Mouse (Mus musculus) thymus, adult 2 months (tissue): ENCODE results near the gene Gm20696. TPM values are rescaled to one million over a fixed set of nuclear protein-coding genes. Genes with fewer than 3 reads are reported as not detected.
A peak's percentile ranks its signal among the peaks of the same experiment; 100 is the strongest.

Experiments used
- DNase-seq: peaks from one replicate; pipeline ENCODE4 v3.0.0; 2021
- H3K27ac ChIP-seq: fragments of 200-500 bp; 2 replicates; pipeline ENCODE4 v1.5.1; 2012; ENCODE audit warnings: low read length, control low read depth; ENCODE audit not compliant: control insufficient read depth, insufficient read depth
- H3K27me3 ChIP-seq: fragments of 200-500 bp; 2 replicates; pipeline ENCODE4 v1.6.1; 2012; ENCODE audit warnings: mild to moderate bottlenecking, low read length, moderate library complexity, mixed read lengths; ENCODE audit not compliant: control insufficient read depth, insufficient read depth
- H3K36me3 ChIP-seq: fragments of 200-500 bp; 2 replicates; pipeline ENCODE4 v1.6.1; 2012; ENCODE audit warnings: mild to moderate bottlenecking, low read length, moderate library complexity; ENCODE audit not compliant: control insufficient read depth, insufficient read depth
- H3K4me1 ChIP-seq: fragments of 200-500 bp; replicated peaks from 2 replicates; pipeline ENCODE4 v1.6.1; 2012; ENCODE audit warnings: low read length; ENCODE audit not compliant: control insufficient read depth, insufficient read depth
- H3K4me3 ChIP-seq: fragments of 200-500 bp; 2 replicates; pipeline ENCODE4 v1.5.1; 2012; ENCODE audit warnings: mild to moderate bottlenecking, low read length, control low read depth, moderate library complexity; ENCODE audit not compliant: control insufficient read depth, insufficient read depth
- CTCF ChIP-seq: fragments of 200-500 bp; IDR thresholded peaks from 2 replicates; pipeline ENCODE4 v1.5.1; 2012; ENCODE audit warnings: mild to moderate bottlenecking, control low read depth, low read length, moderate library complexity, borderline replicate concordance; ENCODE audit not compliant: control insufficient read depth, poor library complexity, insufficient read depth; ENCODE audit errors: extremely low read depth
- POLR2A ChIP-seq: fragments of 200-500 bp; IDR thresholded peaks from 2 replicates; pipeline ENCODE4 v1.6.1; 2012; ENCODE audit warnings: mild to moderate bottlenecking, low read length, control low read depth, moderate library complexity; ENCODE audit not compliant: control insufficient read depth, poor library complexity, insufficient read depth; ENCODE audit errors: extremely low read depth
- WGBS: fragments of 180-500 bp; shearing (Covaris S2); methylation state at CpG from one replicate; pipeline ENCODE4 v1.1.7; 2018; 5-methylcytosine and 5-hydroxymethylcytosine counted together
- polyA plus RNA-seq: library from polyadenylated mRNA; depleted of rRNA; stranded (reverse); fragments of >200 nt; gene quantifications from 2 replicates; pipeline ENCODE4 v1.2.3, GENCODE M21; 2012

Gm20696 gene
- polyA plus RNA-seq, 1 experiment: 3.3 TPM

DNA sequence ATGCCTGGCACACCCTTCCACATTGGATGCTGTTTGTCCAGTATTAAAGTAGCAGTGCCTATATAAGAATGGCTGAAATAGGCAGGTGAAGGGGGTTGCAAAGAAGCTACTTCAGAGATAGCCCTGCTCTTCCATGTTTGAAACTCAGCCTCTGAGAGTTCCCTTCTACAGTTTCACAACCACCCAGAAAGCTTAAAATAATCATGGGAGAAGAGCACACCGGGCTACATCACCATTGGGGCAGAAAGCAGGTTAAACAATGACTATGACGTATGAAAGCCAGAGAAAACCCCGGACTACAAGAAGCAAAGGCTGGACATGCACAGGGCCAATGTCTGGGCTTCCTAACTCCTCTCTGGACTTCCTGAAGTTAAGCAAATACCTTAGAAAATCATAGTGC, 394.4 kb downstream of the Gm20696 start:
- TF ChIP-seq CTCF (no peak), POLR2A (no peak)

DNA sequence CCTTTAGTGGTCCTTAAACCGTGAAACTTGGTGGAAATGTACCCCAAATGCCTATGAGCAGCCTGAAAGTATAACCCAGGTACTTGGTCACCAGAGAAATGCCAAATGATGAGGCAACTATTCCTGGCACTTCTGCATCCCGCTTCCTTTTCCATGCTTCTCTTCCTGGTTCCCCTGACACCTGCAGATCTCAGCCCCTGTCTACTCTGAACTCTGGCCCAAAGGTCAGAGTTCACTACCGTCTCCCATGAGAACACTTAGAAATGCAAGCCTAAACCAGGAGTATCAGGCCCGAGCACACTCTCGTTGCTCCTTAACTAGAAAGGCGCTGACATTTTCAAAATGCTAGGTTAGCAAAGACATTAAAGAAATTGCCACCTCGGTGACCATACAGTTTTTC, 394.9 kb downstream of the Gm20696 start:
- WGBS: 96% methylated on average over 7 of the region's 7 CpGs
- no peaks in the 10 kb centered on the region for H3K27me3 ChIP-seq
- no peaks in the 10 kb centered on the region for H3K36me3 ChIP-seq
- TF ChIP-seq CTCF (no peak), POLR2A (no peak)
- no peak for DNase-seq
- H3K4me1 ChIP-seq: peaks cover 21% of the 10 kb centered on the region
- no peak overlapping the region for H3K4me3 ChIP-seq
- no peak overlapping the region for H3K27ac ChIP-seq

More for the DNA sequence above, 394.4 kb downstream of the Gm20696 start:
- Histone ChIP-seq H3K27me3 (no peaks in the 10 kb centered on the region), H3K4me3 (no peak overlapping the region), H3K4me1 (peaks cover 21% of the 10 kb centered on the region), H3K36me3 (no peaks in the 10 kb centered on the region), H3K27ac (no peak overlapping the region)
- DNase-seq: no peak
- WGBS: 90% methylated on average over 3 of the region's 3 CpGs

DNA sequence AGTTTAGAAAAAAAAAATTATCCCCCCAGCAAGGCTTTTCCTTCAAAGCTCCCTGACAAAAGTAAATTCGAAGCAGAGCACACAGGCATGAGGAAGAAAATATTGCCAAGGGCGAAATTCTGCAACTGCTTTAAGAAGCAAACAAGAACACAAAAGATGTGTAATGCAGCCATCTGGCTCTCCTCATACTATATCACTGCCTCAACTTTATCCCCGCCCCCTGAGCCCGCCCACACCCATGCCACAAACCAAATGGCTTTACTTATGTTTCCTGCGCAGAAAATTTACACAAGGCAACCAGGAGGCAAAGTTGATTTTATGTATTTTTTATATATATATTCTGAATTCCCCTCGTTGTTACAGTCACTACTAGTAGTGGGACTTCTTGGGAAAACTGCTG, 396.7 kb downstream of the Gm20696 start:
- Histone ChIP-seq H3K36me3 (no peaks in the 10 kb centered on the region), H3K27me3 (no peaks in the 10 kb centered on the region), H3K4me1 (peaks cover 23% of the 10 kb centered on the region), H3K4me3 (no peak overlapping the region), H3K27ac (no peak overlapping the region; the same call in 1 of the 2 replicates)
- WGBS: 6% methylated on average over 6 of the region's 6 CpGs
- DNase-seq: peak; percentile 52
- no peak for TF ChIP-seq CTCF
- no peak for TF ChIP-seq POLR2A

DNA sequence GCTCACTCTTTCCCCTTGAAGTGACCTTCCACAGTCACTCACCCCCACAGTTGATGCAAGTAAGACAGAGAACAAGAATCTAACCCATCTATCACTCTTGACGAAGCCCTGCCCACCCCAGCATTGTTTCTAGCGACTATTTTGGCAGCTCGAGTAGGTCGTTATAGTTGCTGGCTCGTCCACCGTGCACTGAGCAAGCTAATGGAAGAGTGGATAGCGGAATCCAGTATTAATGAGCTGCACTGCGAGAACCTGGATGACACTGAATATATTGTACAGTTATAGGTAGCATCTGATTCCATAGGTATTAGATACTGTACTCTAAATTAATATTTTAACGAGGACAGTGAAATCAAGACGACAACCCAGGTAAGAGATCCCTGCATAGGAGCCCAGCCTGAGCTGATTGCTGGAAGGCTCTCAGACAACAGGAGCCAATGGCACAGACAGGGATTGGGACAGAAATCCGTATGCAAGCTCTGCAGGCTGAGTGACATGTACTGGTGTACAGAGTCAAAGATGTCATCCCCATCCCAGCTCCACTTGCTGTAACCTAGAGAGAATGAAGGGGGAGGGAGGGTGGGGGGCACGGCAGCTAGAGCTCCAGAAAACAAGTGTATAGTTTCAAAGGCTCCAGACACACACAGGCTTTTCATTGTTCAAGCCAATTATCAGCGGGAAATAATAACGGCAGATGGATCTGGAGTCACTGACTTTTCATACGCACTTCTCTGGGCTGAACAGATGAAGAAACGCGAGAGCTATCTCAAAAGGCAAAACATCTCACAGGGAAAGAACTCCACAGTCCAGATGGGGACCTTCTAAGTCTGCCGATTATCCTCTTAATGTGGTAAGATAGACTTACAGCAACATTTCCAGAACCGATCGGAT, 398.2 kb downstream of the Gm20696 start:
- Histone ChIP-seq H3K4me3 (no peak overlapping the region), H3K27ac (no peak overlapping the region), H3K4me1 (peaks cover 28% of the 10 kb centered on the region), H3K36me3 (no peaks in the 10 kb centered on the region), H3K27me3 (no peaks in the 10 kb centered on the region)
- 96% methylated on average over 20 of the region's 20 CpGs for WGBS
- no peak for DNase-seq
- no peak for TF ChIP-seq POLR2A
- no peak for TF ChIP-seq CTCF

DNA sequence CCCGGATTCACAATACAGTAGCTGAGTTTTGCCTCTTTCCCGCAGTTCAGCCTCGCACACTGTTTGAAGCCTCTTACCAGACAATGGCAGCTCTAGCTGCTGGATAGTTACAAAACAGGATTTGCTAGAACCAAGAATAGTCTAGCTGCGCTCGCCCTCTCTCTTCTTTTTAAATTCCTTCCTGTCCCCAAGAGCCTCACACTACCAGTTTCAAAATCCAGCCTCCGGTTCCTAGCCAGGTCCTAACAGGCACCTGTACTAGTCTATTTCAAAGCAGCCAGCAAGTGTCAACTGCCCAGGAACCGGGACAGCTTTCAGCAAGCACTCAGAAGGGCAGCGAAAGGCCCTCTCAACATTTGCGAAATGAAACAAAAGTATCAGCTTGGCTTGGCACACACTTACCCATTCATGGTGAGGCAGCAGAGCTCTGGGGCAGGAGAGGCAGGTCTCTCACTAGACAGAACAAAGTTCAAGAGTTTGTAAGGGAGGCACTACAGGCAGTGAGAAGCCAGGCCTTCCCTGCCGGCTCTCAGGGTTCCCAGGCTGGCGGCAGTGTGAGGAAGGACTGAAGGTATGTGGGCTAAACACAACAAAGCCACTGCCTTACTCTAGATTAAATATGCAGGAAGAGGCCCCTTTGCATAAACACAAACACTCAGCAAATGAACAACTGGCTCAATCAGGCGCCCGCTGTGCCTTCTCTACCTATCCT, 400.5 kb downstream of the Gm20696 start:
- Histone ChIP-seq H3K27ac (peak overlapping the region; percentile 92), H3K4me3 (peak overlapping the region; percentile 66), H3K36me3 (no peaks in the 10 kb centered on the region), H3K27me3 (no peaks in the 10 kb centered on the region), H3K4me1 (peaks cover 37% of the 10 kb centered on the region)
- DNase-seq: peak; percentile 49
- WGBS: 9% methylated on average over 13 of the region's 13 CpGs
- no peak for TF ChIP-seq CTCF
- no peak for TF ChIP-seq POLR2A

DNA sequence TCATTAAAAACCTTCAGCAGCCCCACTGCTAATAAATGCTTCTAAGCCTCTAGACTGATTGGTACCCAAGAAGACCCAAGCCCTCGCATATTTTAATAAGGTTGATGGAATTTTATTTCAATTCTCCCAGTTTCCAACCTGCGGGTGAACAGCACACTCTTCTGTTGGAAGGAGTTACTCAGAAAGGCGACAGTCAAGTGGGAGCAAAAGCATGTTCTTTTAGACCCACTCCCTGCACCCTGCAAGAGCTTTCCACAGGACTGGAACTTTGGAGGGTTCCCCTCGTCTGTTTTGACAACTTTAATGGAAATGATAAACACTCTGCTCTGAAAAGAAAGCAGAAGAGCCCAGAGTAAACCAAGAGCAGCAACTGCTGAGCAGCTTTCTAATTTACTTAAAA, 401.4 kb downstream of the Gm20696 start:
- H3K27ac ChIP-seq: peak overlapping the region; percentile 28
- H3K36me3 ChIP-seq: no peaks in the 10 kb centered on the region
- no peak overlapping the region for H3K4me3 ChIP-seq
- TF ChIP-seq CTCF (no peak), POLR2A (no peak)
- 17% methylated on average over 4 of the region's 4 CpGs for WGBS
- H3K27me3 ChIP-seq: no peaks in the 10 kb centered on the region
- no peak for DNase-seq
- H3K4me1 ChIP-seq: peaks cover 39% of the 10 kb centered on the region
